Mouse (Mus musculus) liver, adult 2 months (tissue): ENCODE measurements around the gene Plppr4.

ENCODE experiments used
- CTCF ChIP-seq: fragments of 200-500 bp; IDR thresholded peaks from 2 replicates; pipeline ENCODE4 v1.5.1; 2011; ENCODE audit warnings: low read depth, low read length, control low read depth
- POLR2A ChIP-seq: fragments of 200-500 bp; IDR thresholded peaks from 2 replicates; pipeline ENCODE4 v1.6.1; 2011; ENCODE audit warnings: low read length, control low read depth; ENCODE audit not compliant: insufficient read depth; ENCODE audit errors: extremely low read depth

- TF ChIP-seq POLR2A: no peak
- TF ChIP-seq CTCF: no peak
These were observed 31.2 kb downstream of the Plppr4 start for GRCm38 (mm10) chr3:117329485-117329884.
